Mouse (Mus musculus) G1E-ER4 (cell line): ENCODE results near the gene 3110082I17Rik. TPM values are rescaled to one million over a fixed set of nuclear protein-coding genes. Genes with fewer than 3 reads are reported as not detected.

Source experiments
- GATA1 ChIP-seq: IDR thresholded peaks from one replicate; pipeline ENCODE4 v1.8.0; 2012; ENCODE audit warnings: low read length, inconsistent platforms
- polyA plus RNA-seq: library from polyadenylated mRNA; stranded (reverse); fragments of >175 nt; gene quantifications from 2 replicates; pipeline ENCODE4 v1.2.3, GENCODE M21; 2012

The 3110082I17Rik gene
- polyA plus RNA-seq, 1 experiment = 79.0 TPM

DNA sequence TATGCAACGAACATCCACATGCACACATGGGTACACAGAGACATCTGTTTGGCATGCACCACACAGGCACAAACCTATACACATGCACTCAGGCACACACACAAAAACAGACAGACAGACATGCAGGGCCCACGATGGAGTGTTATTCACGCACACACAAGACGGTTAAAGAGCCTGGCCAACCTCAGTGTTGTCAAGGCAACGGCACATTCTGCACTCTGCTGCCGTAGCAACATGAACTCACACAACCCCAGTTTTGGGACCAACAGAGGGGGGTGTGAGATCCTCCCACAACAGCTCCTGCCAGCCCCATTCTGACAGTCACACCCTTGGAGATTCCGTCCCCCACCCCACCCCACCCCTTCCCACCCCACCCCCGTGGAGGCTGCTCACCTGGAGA is 25.4 kb downstream of the 3110082I17Rik start:
- no peak for TF ChIP-seq GATA1

DNA sequence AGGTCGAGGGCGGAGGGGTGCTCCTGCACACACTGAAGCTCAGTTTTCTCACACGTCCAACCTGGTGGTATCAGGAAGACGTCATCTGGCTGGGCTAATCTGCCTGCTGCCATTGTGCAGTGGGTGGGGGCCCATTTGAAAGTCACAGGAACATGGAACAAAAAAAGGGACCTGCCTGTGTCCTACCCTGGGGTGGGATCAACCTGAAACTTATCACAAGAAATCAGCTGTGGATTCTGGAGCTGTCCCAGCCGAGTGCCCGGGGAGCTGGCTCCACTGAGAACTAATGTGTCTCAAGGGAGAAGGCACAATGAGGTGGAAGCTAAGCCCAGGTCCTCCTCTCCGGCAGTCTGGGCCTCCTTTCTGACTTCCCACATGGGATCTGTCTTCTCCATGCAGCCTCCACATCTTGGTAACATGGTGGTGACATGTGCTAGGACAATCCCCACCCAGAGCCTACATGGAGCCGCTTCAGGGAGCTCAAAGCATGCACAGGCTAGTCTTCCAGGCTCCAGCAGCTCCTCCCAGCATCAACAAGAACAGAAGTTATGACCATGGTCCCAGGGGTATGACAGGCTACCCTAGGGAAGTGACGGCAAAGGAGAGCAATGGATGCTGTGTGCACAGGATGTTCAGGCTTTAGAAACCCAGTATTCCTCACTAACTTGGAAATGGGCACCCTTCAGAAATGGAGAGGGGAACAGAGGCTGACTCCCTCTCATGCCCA is 26.3 kb downstream of the 3110082I17Rik start:
- TF ChIP-seq GATA1 = no peak

DNA sequence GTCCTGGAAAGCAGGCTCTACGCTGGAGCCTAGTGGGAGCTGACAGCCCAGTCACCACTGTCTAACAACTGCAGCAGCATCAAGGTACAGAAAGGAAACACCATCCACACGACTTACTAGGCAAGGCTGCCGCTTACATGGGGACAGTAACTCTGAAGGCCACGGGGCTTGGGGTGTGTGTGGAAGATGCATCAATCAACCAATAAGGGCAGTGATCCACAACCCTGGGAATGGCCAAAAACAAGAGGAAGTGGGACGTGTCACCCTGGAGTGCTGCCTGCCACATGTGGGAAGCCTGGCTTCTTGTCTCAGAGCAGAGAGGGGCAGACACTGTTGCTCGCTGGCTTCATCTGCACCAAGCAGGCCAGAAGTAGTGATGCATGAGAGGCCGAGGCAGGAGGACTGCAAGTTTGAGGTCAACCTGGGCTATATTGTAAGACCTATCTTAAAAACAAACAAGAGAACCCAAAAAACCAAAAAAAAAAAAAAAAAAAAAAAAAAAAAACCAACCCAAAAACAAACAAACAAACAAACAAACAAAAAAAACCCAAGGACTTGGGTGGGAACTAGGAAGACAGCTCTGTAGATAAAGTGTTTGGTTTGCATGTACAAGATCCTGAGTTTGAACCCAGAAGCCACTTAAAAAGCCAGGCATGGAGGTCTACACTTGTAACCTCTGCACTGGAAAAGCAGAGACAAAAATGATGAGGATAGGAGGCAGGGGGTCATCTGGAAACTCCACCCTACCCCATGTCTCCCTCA is 27.4 kb downstream of the 3110082I17Rik start:
- TF ChIP-seq GATA1 = no peak

DNA sequence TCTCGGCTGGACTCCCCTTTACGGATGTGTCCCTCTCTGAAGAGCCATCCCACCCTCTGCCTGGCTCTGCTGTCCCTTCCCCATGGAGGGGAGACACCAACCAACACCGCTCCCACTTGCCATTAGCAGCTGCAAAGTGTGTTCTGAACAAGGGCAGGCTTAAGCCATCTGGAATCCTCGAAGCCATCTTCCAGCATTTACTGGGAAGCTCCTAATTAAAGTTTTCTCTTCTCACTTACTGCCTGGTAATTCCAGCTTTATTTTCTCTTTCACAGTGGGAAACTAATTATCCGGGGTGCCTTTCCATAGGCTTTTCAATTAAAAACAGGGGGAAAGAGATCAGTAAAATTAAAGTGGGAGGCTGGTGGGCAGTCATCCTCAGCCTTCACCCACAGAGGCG is 28.0 kb downstream of the 3110082I17Rik start:
- TF ChIP-seq GATA1 = no peak

DNA sequence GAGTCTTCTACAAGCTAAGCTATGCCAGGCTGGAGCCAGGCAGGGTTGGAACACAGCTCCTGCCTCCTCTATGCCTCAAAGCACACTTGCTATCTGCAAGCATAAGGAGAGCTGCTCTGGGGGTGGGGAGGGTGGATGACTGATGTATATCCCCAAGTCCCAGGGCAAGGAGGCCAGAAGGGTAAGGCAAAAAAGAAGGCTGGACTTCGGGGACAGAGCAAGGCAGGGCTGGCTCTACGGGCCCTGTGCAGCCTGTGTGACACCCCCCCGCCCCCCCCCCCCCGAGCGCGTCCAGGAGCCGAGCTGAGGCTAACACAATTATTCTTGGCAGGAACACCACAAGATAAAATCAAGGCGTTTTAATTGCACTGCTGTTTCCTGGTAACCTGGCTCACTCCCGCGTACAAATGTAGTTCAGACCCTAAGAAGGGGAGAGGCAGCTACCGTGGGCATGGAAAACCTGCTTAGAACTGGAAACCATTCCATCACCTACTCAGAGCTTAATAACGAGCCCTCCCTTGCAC is 30.4 kb downstream of the 3110082I17Rik start:
- TF ChIP-seq GATA1 = no peak

DNA sequence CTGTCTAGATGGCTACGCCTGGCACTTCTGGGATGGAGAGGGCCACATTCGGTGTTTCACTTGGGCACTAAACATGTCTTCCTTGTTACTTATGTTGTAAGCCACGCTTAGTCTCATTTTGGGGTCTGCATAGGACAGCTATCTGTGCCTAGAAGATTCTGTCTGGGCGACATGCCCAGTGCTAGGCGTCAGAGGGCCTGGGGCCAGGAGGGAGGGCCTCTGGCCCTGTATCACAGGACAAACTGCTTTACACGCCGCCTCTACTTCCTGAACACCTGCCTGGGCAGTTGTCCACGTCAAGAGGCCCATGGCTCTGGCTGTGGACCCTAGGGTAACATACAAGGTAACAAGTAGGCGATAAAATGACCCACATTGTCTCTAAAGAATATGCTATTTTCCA is 32.3 kb downstream of the 3110082I17Rik start:
- no peak for TF ChIP-seq GATA1

DNA sequence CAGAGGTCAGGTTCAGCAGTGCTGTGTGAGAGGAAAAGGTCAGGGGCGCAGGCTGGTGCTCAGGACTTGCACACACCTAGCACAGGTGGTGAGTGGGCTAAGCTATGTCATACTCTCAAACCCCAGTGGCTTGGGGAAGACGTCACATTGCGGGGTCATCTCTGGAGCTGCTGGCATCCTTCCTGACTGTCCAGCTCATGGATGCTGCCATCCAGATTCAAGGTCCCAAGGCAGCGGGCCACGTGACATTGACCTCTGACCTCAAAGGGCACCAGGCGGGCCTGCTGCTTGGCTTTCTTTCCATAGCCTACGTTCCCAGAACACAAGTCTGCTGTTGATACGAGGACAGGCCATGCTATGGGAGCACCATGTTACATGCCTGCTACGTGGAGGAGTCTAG is 33.3 kb downstream of the 3110082I17Rik start:
- TF ChIP-seq GATA1 = no peak

DNA sequence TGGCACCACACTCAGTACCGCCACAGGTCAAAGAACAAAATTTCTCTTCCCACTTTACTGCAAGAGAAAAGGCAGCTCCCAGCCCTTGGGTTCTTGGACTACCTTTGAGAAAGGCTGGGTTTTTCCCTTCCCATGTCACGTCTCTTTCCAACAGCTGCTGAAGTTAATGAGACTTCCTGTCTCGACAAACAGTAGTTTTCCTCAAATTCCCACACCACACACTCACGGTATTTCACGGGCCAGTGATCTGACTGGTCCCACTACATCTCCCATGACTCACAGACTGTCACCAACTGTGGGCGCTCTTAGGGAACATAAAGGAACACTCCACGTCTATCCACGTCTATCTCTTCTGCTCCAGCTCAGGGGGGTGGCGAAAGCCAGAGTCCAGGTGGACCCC is 35.1 kb downstream of the 3110082I17Rik start:
- no peak for TF ChIP-seq GATA1

DNA sequence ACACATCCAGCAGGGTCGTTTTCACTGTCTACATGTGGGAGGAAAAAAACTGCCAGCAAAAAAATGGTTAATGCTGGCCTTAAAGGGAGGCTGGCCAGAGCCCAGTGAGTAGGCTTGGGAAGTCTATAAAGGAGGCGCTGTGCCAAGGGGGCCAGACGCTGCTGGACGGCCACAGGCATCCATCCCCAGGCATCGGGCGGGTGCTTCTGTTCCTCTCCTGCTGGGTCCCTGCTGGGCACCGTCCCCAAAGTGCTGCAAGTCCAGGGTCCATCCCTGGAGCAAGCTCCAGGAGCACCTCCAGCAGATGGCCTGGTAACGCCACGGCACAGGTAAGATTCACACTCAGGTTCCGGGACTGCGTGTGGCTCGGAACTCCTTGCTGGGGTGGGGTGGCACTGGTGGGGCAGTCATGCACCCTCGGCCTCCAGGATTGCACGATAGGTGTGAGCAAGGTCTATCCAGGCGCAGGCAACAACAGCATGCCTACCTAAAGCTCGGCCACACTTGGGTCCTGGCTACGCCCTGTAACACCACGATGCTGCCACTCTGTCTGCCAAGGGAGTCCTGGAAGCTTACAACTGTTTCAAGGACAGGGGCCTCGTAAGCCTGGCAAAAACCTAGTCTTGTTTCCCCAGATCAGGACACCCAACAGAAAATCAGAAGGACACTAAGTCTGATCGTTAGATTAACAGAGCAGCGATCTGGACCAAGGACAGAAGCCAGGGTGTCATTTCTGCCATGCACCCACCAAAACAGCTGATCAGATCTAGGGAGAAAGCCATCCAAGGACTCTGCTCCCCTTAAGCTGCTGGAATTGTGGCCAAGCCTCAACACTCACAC is 37.1 kb downstream of the 3110082I17Rik start, which contains the start of gene Gper1:
Gene Gper1, plus strand, starts transcription at position 126 of the 840 bp plus-strand sequence.
- no peak for TF ChIP-seq GATA1

DNA sequence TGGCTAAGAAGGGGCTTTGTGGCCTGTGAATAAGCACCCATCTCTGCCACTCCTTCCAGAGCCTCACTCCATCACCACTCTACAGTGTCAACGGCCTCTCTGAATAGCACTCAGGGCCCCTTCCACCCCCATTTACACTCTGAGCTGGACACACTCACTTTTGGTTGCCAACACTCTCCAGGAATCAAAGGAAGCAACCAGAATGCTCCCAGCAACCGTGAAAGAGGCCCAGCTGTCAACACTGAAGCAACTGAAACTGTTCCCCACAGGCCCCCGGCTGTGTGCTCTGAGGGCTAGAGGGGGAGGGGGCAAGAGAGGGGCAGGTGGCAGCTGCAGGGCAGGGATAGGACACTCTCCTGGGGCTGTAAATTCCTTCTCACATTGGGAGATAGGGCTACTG is 41.7 kb downstream of the 3110082I17Rik start:
- TF ChIP-seq GATA1 = no peak

DNA sequence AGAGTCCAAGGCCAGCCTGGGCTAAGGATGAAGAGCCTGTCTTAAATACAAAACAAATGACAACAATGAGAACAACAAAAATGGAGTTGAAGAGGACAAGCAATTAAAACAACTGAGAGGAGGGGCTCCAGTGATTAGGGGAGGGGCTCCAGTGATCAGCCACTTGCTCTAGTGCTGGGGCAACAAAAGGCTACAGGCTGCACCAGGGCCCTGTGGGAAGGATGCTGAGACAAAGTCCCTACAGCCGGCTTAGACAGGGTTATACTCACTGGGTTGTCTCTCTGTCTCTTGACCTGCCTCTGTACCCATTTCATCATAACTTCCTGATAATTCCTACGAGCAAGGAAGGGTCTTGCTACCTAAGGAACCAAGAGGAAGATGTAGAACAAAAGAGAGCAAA is 42.2 kb downstream of the 3110082I17Rik start:
- TF ChIP-seq GATA1 = no peak

DNA sequence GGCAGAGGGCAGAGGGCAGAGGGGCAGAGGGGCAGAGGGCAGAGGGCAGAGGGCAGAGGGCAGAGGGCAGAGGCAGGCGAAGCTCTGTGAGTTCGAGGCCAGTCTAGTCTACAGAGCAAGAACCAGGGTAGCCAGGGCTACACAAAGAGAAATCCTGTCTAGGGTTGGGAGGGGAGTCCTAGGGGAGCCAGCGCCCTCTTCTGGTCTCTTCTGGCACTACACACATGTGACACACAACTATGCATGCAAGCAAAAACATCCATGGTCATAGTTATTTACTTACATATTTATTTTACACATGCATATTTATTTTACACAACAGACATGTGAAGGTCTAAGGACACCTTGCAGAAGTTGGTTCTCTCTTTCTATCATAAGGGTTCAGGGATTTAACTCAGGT is 42.8 kb downstream of the 3110082I17Rik start:
- no peak for TF ChIP-seq GATA1

DNA sequence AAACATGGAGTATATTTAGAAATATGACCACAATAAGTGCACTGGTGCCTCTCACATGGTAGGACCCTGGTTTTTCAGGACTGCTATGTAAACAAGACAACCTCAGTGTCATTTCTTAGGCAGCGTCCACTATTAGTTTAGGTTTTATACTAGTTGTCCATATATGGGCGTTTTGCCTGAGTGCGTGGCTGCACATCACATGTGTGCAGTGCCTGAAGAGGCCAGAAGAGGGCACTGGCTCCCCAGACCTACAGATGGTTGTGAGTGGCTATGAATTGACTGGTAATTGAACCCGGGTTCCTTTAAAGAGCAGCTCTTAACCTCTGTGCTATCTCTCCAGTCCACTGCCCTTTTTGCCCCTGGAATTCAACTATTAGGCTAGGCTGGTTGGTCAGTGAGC is 43.4 kb downstream of the 3110082I17Rik start:
- no peak for TF ChIP-seq GATA1

DNA sequence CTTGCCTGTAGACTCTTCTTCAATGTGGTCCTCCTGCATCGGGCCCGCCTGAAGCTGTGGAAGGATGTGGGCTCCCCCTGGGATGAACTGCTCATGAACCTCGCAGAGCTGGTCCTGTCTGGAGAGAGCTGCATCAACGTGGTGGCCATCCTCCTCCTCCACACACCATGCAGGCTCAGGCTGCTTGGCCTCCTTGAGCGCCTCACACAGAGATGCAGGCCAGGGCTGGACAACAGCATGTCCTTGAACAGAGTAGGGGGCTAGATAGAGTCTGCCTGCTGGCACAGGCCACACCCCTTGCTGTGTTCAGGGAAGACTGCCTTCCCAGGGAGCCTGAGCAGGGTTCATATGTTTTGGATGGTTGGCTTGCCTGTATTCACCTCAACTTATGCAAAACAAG is 45.3 kb downstream of the 3110082I17Rik start:
- TF ChIP-seq GATA1 = no peak

DNA sequence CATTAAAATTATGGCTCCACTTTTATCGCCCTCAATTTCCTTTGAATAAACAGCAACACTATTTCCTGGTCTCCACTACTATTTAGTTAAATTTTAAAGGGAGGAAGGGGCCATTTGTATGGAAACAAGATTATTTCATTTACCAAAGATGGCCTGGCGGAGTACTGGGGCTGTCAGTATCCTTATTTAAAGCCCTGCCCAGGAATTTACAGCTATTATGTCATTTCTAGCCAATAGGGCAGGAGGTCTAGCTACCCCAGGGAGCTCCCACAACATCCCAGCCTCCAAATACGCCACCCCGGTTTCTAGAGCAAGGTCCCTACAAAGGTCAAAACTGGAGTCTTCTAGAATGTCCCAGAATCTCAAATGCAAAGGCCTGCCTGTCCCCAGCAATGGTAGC is 46.8 kb downstream of the 3110082I17Rik start:
- TF ChIP-seq GATA1 = no peak
